9 mouse cellular contexts compared by ENCODE assay signal in genomic region chr3:54745799-54746198, GRCm38 (mm10). TPM values are rescaled to one million over a fixed set of nuclear protein-coding genes. Genes with fewer than 3 reads are reported as not detected.
DNase-seq lines count a peak whose midpoint lies in the region; ATAC-seq and TF ChIP-seq lines count a peak whose summit lies in the region.
"Had no signal": no experiment of that assay in that cellular context is flagged by ENCODE, and none has a peak within 500 bp of the region (broad histone marks: within the 10 kb centered on the region; RNA-seq: fewer than 3 reads in every experiment).

No protein-coding gene starts in this region.

- H3K9me3 ChIP-seq in hindbrain, postnatal 0 days (ENCODE audit: low read length) = no peaks in the 10 kb centered on the region
- no peaks in the 10 kb centered on the region for H3K9me3 ChIP-seq in hindbrain, embryonic 12.5 days (replicated peaks)
- H3K9me3 ChIP-seq in heart, embryonic 12.5 days (replicated peaks) = peaks cover under 1% of the 10 kb centered on the region; the same call in 1 of the 2 replicates
- H3K9me3 ChIP-seq: embryonic facial prominence, embryonic 15.5 days; limb, embryonic 15.5 days had no signal

- DNase-seq in hindbrain, postnatal 0 days (ENCODE audit: low spot score) = peak; percentile 60
- DNase-seq in 3T3-L1 (ENCODE audit: low read depth, low spot score) = peak; percentile 63
- peak; percentile 36 for DNase-seq in CD4-positive, CD25-positive, alpha-beta regulatory T cell, adult 2 months (ENCODE audit: low read depth, low spot score)

- peaks cover 87% of the 10 kb centered on the region for H3K36me3 ChIP-seq in hindbrain, postnatal 0 days (ENCODE audit: insufficient read depth, low read length)
- peaks cover 98% of the 10 kb centered on the region for H3K36me3 ChIP-seq in hindbrain, embryonic 12.5 days
- peaks cover 66% of the 10 kb centered on the region for H3K36me3 ChIP-seq in small intestine, adult 2 months (ENCODE audit: control insufficient read depth, insufficient read depth, low read length)
- H3K36me3 ChIP-seq in heart, embryonic 12.5 days = peaks cover 99% of the 10 kb centered on the region

- TF ChIP-seq CTCF in hindbrain, postnatal 0 days (IDR thresholded peaks at IDR 0.05; ENCODE audit: low read depth) = peak; percentile 71
- TF ChIP-seq CTCF in embryonic fibroblast, embryonic 13.5 days (IDR thresholded peaks at IDR 0.05; ENCODE audit: borderline replicate concordance, insufficient read depth, low read length) = peak; percentile 30; the same call in 1 of the 2 replicates
- TF ChIP-seq CTCF in small intestine, adult 2 months (IDR thresholded peaks at IDR 0.05; ENCODE audit: extremely low read depth, insufficient read length, insufficient replicate concordance, low read depth, low read length) = peak; percentile 29; the same call in 1 of the 2 replicates

- H3K9ac ChIP-seq in hindbrain, postnatal 0 days (replicated peaks; ENCODE audit: low read length) = no peak overlapping the region
- no peak overlapping the region for H3K9ac ChIP-seq in hindbrain, embryonic 12.5 days
- no peak overlapping the region for H3K9ac ChIP-seq in heart, embryonic 12.5 days
- H3K9ac ChIP-seq: embryonic facial prominence, embryonic 15.5 days; limb, embryonic 15.5 days had no signal

- no peak for TF ChIP-seq POLR2A in embryonic fibroblast, embryonic 13.5 days (IDR thresholded peaks at IDR 0.05; ENCODE audit: low read depth, low read length)
- TF ChIP-seq POLR2A in small intestine, adult 2 months (IDR thresholded peaks at IDR 0.05; ENCODE audit: low read depth, low read length) = no peak

- no peak overlapping the region for H3K27ac ChIP-seq in hindbrain, postnatal 0 days
- H3K27ac ChIP-seq in hindbrain, embryonic 12.5 days = no peak overlapping the region
- H3K27ac ChIP-seq in embryonic fibroblast, embryonic 13.5 days (ENCODE audit: insufficient read depth, low read length) = no peak overlapping the region
- no peak overlapping the region for H3K27ac ChIP-seq in small intestine, adult 2 months (ENCODE audit: insufficient read depth, low read depth, low read length)
- H3K27ac ChIP-seq in heart, embryonic 12.5 days (ENCODE audit: poor library complexity, severe bottlenecking) = no peak overlapping the region
- H3K27ac ChIP-seq: embryonic facial prominence, embryonic 15.5 days; limb, embryonic 15.5 days had no signal

- no peaks in the 10 kb centered on the region for H3K4me1 ChIP-seq in hindbrain, postnatal 0 days (ENCODE audit: insufficient read depth, low read length)
- H3K4me1 ChIP-seq in hindbrain, embryonic 12.5 days = no peaks in the 10 kb centered on the region
- no peaks in the 10 kb centered on the region for H3K4me1 ChIP-seq in embryonic fibroblast, embryonic 13.5 days (ENCODE audit: control insufficient read depth, insufficient read depth, low read length)
- no peaks in the 10 kb centered on the region for H3K4me1 ChIP-seq in small intestine, adult 2 months (ENCODE audit: control insufficient read depth, insufficient read depth, insufficient read length, low read length)
- peaks cover 7% of the 10 kb centered on the region; the same call in 1 of the 2 replicates for H3K4me1 ChIP-seq in heart, embryonic 12.5 days (replicated peaks)
- H3K4me1 ChIP-seq: embryonic facial prominence, embryonic 15.5 days; limb, embryonic 15.5 days had no signal

- WGBS in hindbrain, postnatal 0 days = 58% methylated on average over 5 of the region's 5 CpGs
- WGBS in hindbrain, embryonic 12.5 days = 63% methylated on average over 5 of the region's 5 CpGs
- 52% methylated on average over 5 of the region's 5 CpGs for WGBS in small intestine, adult 2 months
- 63% methylated on average over 5 of the region's 5 CpGs for WGBS in heart, embryonic 12.5 days

- H3K4me3 ChIP-seq in hindbrain, postnatal 0 days (ENCODE audit: low read length) = no peak overlapping the region
- no peak overlapping the region for H3K4me3 ChIP-seq in hindbrain, embryonic 12.5 days
- no peak overlapping the region for H3K4me3 ChIP-seq in embryonic fibroblast, embryonic 13.5 days (ENCODE audit: insufficient read depth, low read length)
- H3K4me3 ChIP-seq in small intestine, adult 2 months (ENCODE audit: low read depth, low read length) = no peak overlapping the region
- no peak overlapping the region for H3K4me3 ChIP-seq in heart, embryonic 12.5 days
- H3K4me3 ChIP-seq: embryonic facial prominence, embryonic 15.5 days; limb, embryonic 15.5 days had no signal

- ATAC-seq in hindbrain, postnatal 0 days = peak; percentile 80
- ATAC-seq in hindbrain, embryonic 12.5 days (ENCODE audit: low FRiP score) = no peak
- no peak for ATAC-seq in heart, embryonic 12.5 days (ENCODE audit: insufficient number of reproducible peaks, low FRiP score)

- no peak overlapping the region for H3K4me2 ChIP-seq in hindbrain, postnatal 0 days (ENCODE audit: low read depth, low read length)
- H3K4me2 ChIP-seq in hindbrain, embryonic 12.5 days (replicated peaks) = no peak overlapping the region
- H3K4me2 ChIP-seq in heart, embryonic 12.5 days = no peak overlapping the region
- H3K4me2 ChIP-seq: embryonic facial prominence, embryonic 15.5 days; limb, embryonic 15.5 days had no signal

- no peaks in the 10 kb centered on the region for H3K27me3 ChIP-seq in hindbrain, postnatal 0 days (ENCODE audit: insufficient read depth, low read length)
- no peaks in the 10 kb centered on the region for H3K27me3 ChIP-seq in hindbrain, embryonic 12.5 days
- no peaks in the 10 kb centered on the region for H3K27me3 ChIP-seq in small intestine, adult 2 months (ENCODE audit: control insufficient read depth, insufficient read depth, low read length)
- H3K27me3 ChIP-seq in heart, embryonic 12.5 days (replicated peaks) = no peaks in the 10 kb centered on the region
- H3K27me3 ChIP-seq: embryonic facial prominence, embryonic 15.5 days; limb, embryonic 15.5 days had no signal

RNA-seq across cellular contexts. Expression of gene Smad9, which starts 9.6 kb away (rescaled TPM):
- total RNA-seq in hindbrain, postnatal 0 days (2014; rRNA removed) = 4.9 and 6.7 TPM in 2 replicates
- 0.96 and 1.1 TPM in 2 replicates for polyA plus RNA-seq in hindbrain, postnatal 0 days (2015; fragmentation: Nextera tagmentation; extraction: Ambion mirVana)
- 0.66 and 0.70 TPM in 2 replicates for polyA plus RNA-seq in hindbrain, embryonic 12.5 days (2016; fragmentation: Nextera tagmentation; extraction: Ambion mirVana)
- polyA plus RNA-seq in embryonic fibroblast, embryonic 13.5 days (2011; ENCODE audit: insufficient read length, low read depth, missing spikeins) = 1.3 and 1.5 TPM in 2 replicates
- 1.1 and 1.3 TPM in 2 replicates for polyA plus RNA-seq in small intestine, adult 2 months (2012; rRNA removed)
- polyA plus RNA-seq in heart, embryonic 12.5 days (2016; fragmentation: Nextera tagmentation; extraction: Ambion mirVana) = 1.6 and 1.9 TPM in 2 replicates

RNA-seq across cellular contexts. Expression of gene Alg5, which starts 10.5 kb away (rescaled TPM):
- total RNA-seq in hindbrain, postnatal 0 days (2014; rRNA removed) = 12.3 and 16.3 TPM in 2 replicates
- 65.1 and 72.0 TPM in 2 replicates for polyA plus RNA-seq in hindbrain, postnatal 0 days (2015; fragmentation: Nextera tagmentation; extraction: Ambion mirVana)
- 46.1 and 46.6 TPM in 2 replicates for polyA plus RNA-seq in hindbrain, embryonic 12.5 days (2016; fragmentation: Nextera tagmentation; extraction: Ambion mirVana)
- 51.9 and 58.3 TPM in 2 replicates for polyA plus RNA-seq in embryonic fibroblast, embryonic 13.5 days (2011; ENCODE audit: insufficient read length, low read depth, missing spikeins)
- 5.3 and 9.5 TPM in 2 replicates for polyA plus RNA-seq in small intestine, adult 2 months (2012; rRNA removed)
- polyA plus RNA-seq in heart, embryonic 12.5 days (2016; fragmentation: Nextera tagmentation; extraction: Ambion mirVana) = 35.8 and 41.2 TPM in 2 replicates

RNA-seq across cellular contexts. Expression of gene Exosc8, which starts 10.6 kb away (rescaled TPM):
- total RNA-seq in hindbrain, postnatal 0 days (2014; rRNA removed) = 36.8 and 37.3 TPM in 2 replicates
- 66.9 and 68.9 TPM in 2 replicates for polyA plus RNA-seq in hindbrain, postnatal 0 days (2015; fragmentation: Nextera tagmentation; extraction: Ambion mirVana)
- 89.6 and 89.8 TPM in 2 replicates for polyA plus RNA-seq in hindbrain, embryonic 12.5 days (2016; fragmentation: Nextera tagmentation; extraction: Ambion mirVana)
- 57.4 and 81.5 TPM in 2 replicates for polyA plus RNA-seq in embryonic fibroblast, embryonic 13.5 days (2011; ENCODE audit: insufficient read length, low read depth, missing spikeins)
- polyA plus RNA-seq in small intestine, adult 2 months (2012; rRNA removed) = 4.5 and 8.5 TPM in 2 replicates
- polyA plus RNA-seq in heart, embryonic 12.5 days (2016; fragmentation: Nextera tagmentation; extraction: Ambion mirVana) = 74.6 and 82.6 TPM in 2 replicates

RNA-seq across cellular contexts. Expression of gene Gm21958, which starts 31.6 kb away (rescaled TPM):
- not detected in 2 replicates for total RNA-seq in hindbrain, postnatal 0 days (2014; rRNA removed)
- 0.49 TPM in 1 of 2 replicates, not detected in the other for polyA plus RNA-seq in hindbrain, postnatal 0 days (2015; fragmentation: Nextera tagmentation; extraction: Ambion mirVana)
- polyA plus RNA-seq in hindbrain, embryonic 12.5 days (2016; fragmentation: Nextera tagmentation; extraction: Ambion mirVana) = 2.0 TPM in 1 of 2 replicates, not detected in the other
- polyA plus RNA-seq in embryonic fibroblast, embryonic 13.5 days (2011; ENCODE audit: insufficient read length, low read depth, missing spikeins) = not detected in 2 replicates
- polyA plus RNA-seq in small intestine, adult 2 months (2012; rRNA removed) = not detected in 2 replicates
- polyA plus RNA-seq in heart, embryonic 12.5 days (2016; fragmentation: Nextera tagmentation; extraction: Ambion mirVana) = 1.0 TPM in 1 of 2 replicates, not detected in the other
- polyA plus RNA-seq: embryonic facial prominence, embryonic 15.5 days had no signal

RNA-seq across cellular contexts. Expression of gene Supt20, which starts 53.2 kb away (rescaled TPM):
- 36.3 and 43.5 TPM in 2 replicates for total RNA-seq in hindbrain, postnatal 0 days (2014; rRNA removed)
- 52.0 and 55.4 TPM in 2 replicates for polyA plus RNA-seq in hindbrain, postnatal 0 days (2015; fragmentation: Nextera tagmentation; extraction: Ambion mirVana)
- polyA plus RNA-seq in hindbrain, embryonic 12.5 days (2016; fragmentation: Nextera tagmentation; extraction: Ambion mirVana) = 117 and 124 TPM in 2 replicates
- 89.8 and 121 TPM in 2 replicates for polyA plus RNA-seq in embryonic fibroblast, embryonic 13.5 days (2011; ENCODE audit: insufficient read length, low read depth, missing spikeins)
- polyA plus RNA-seq in small intestine, adult 2 months (2012; rRNA removed) = 13.4 and 31.3 TPM in 2 replicates
- 76.3 and 82.2 TPM in 2 replicates for polyA plus RNA-seq in heart, embryonic 12.5 days (2016; fragmentation: Nextera tagmentation; extraction: Ambion mirVana)
